ENCODE assay signal across 16 mouse cellular contexts in genomic region chr10:83711769-83712168, GRCm38 (mm10). TPM values are rescaled to one million over a fixed set of nuclear protein-coding genes. Genes with fewer than 3 reads are reported as not detected.
DNase-seq lines count a peak whose midpoint lies in the region; TF ChIP-seq lines count a peak whose summit lies in the region.
"Had no signal": no experiment of that assay in that cellular context is flagged by ENCODE, and none has a peak within 500 bp of the region (broad histone marks: within the 10 kb centered on the region; RNA-seq: fewer than 3 reads in every experiment).

No protein-coding gene starts in this region.

- TF ChIP-seq CTCF in embryonic fibroblast, embryonic 13.5 days (IDR thresholded peaks at IDR 0.05; ENCODE audit: borderline replicate concordance, insufficient read depth, low read length): no peak

- no peak for TF ChIP-seq POLR2A in embryonic fibroblast, embryonic 13.5 days (IDR thresholded peaks at IDR 0.05; ENCODE audit: low read depth, low read length)

- H3K4me3 ChIP-seq in embryonic fibroblast, embryonic 13.5 days (ENCODE audit: insufficient read depth, low read length): no peak overlapping the region
- H3K4me3 ChIP-seq: forebrain, embryonic 10.5 days; liver, embryonic 15.5 days had no signal

- H3K27ac ChIP-seq in embryonic fibroblast, embryonic 13.5 days (ENCODE audit: insufficient read depth, low read length): peak overlapping the region; percentile 51; the same call in 1 of the 2 replicates
- H3K27ac ChIP-seq: forebrain, embryonic 10.5 days; liver, embryonic 15.5 days had no signal

- peak; percentile 40 for DNase-seq in heart, adult 8-10 months (ENCODE audit: low spot score)
- DNase-seq in heart, postnatal 4 days: no peak
- DNase-seq in retina, postnatal 1 day: peak; percentile 19
- DNase-seq in retina, embryonic 14.5 days (ENCODE audit: low spot score): no peak
- DNase-seq in skeletal muscle tissue, adult 2 months (ENCODE audit: low read depth, low spot score): peak; percentile 39
- DNase-seq in urinary bladder, postnatal 10 days (ENCODE audit: low spot score): no peak
- DNase-seq in cerebellum, postnatal 4 days (ENCODE audit: low spot score in 2 of 2): no peak
- DNase-seq: cerebellum, postnatal 25 days; gastrocnemius, postnatal 10 days; kidney, adult 18-20 months; kidney, postnatal 4 days; thymus, postnatal 4 days had no signal

- H3K4me1 ChIP-seq in embryonic fibroblast, embryonic 13.5 days (ENCODE audit: control insufficient read depth, insufficient read depth, low read length): peaks cover 3% of the 10 kb centered on the region; the same call in 1 of the 2 replicates
- H3K4me1 ChIP-seq: liver, embryonic 15.5 days had no signal

RNA-seq across cellular contexts. Expression of gene 1500009L16Rik, which starts 10.9 kb away (rescaled TPM):
- 1 to 10 TPM; 3.2 to 9.0 (median 5.4) TPM for total RNA-seq in heart, adult 8-10 months (2022)
- total RNA-seq in heart, postnatal 4 days (2021): 10 to 100 TPM; 18.4 to 19.2 TPM
- polyA plus RNA-seq in embryonic fibroblast, embryonic 13.5 days (2011; ENCODE audit: insufficient read length, low read depth, missing spikeins): 12.9 and 21.5 TPM in 2 replicates
- total RNA-seq: monocyte, adult 5-6 weeks had no signal

Comparison
In these comparisons a context has a peak if more than half of its experiments do, and no peak if none do; other contexts are left out.
1. DNase-seq: peak in heart, adult 8-10 months (single experiment), retina, postnatal 1 day (single experiment) and skeletal muscle tissue, adult 2 months (single experiment); none in heart, postnatal 4 days (single experiment), retina, embryonic 14.5 days (single experiment), urinary bladder, postnatal 10 days (single experiment) and cerebellum, postnatal 4 days (0 of 2).